Mouse (Mus musculus) CH12.LX (cell line): ENCODE measurements at regions not wholly inside any gene's neighbourhood (a gene's known extent, or its start where the extent isn't known, plus 50 kb on each side); places are given as distances from the start of the nearest gene placed in this dataset.

Experiments
- CTCF ChIP-seq, 2 experiments: IDR thresholded peaks in 1 of 2; conservative IDR thresholded peaks in 1 of 2; 2 replicates each; pipeline ENCODE4 v1.5.1; 2011 to 2012; ENCODE audit warnings: low read depth in 2 of 2, low read length in 2 of 2, improper control_type of control experiment in 1 of 2, inconsistent platforms in 1 of 2, mild to moderate bottlenecking in 1 of 2, moderate library complexity in 1 of 2
- POLR2A ChIP-seq: IDR thresholded peaks from 2 replicates; pipeline ENCODE4 v1.6.1; 2011; ENCODE audit warnings: low read depth, mild to moderate bottlenecking, improper control_type of control experiment, low read length
- ZKSCAN1 ChIP-seq: IDR thresholded peaks from 2 replicates; pipeline ENCODE4 v1.6.1; 2012; ENCODE audit warnings: low read depth, inconsistent platforms, low read length, improper control_type of control experiment, borderline replicate concordance
- ZNF384 ChIP-seq: IDR thresholded peaks from 2 replicates; pipeline ENCODE4 v1.6.1; 2012; ENCODE audit warnings: low read depth, low read length, improper control_type of control experiment, inconsistent platforms

GRCm38 (mm10) chr8:64496333-64497213 is 196.3 kb downstream of the Cpe start:
- TF ChIP-seq ZKSCAN1 (no peak), CTCF (conservative IDR thresholded peaks at IDR 0.05 in 1 of 2, IDR thresholded peaks at IDR 0.05 in 1 of 2; ENCODE audit: low read depth in 2 of 2, low read length in 2 of 2) (no peak), ZNF384 (no peak), POLR2A (no peak)
